Mouse (Mus musculus) spleen, adult 10 weeks (tissue): ENCODE results near the gene Ak2. TPM values are rescaled to one million over a fixed set of nuclear protein-coding genes. Genes with fewer than 3 reads are reported as not detected.

Experiments used
- polyA plus RNA-seq: library from polyadenylated mRNA; stranded (reverse); fragments of 350-450 nt; fragmentation: Illumina TruSeq; extraction: RNeasy Lipid Tissue Mini Kit (QIAGEN cat#74804); gene quantifications from one replicate; pipeline ENCODE4 v1.2.3, GENCODE M21; 2015; ENCODE audit warnings: low replicate concordance; ENCODE audit not compliant: insufficient read depth

Gene Ak2
- 71.9 TPM for polyA plus RNA-seq

GRCm38 (mm10) chr4:128991500-128992008 is at the start of gene Ak2:
Gene Ak2, plus strand, starts transcription at chr4:128991958.

GRCm38 (mm10) chr4:128962029-128962925 is 29.5 kb upstream of the Ak2 start, which contains the start of gene Azin2:
Gene Azin2, minus strand, starts transcription at chr4:128962442.

GRCm38 (mm10) chr4:129058207-129059092 is 66.7 kb downstream of the Ak2 start, which contains the start of gene Rnf19b:
Gene Rnf19b, plus strand, starts transcription at chr4:129058271.

Other genes starting within 250 kb of the Ak2 start
- 0.35 TPM for gene A3galt2, start 236.6 kb upstream of the Ak2 start, polyA plus RNA-seq
- 16.8 TPM for gene Zfp362, start 185.9 kb upstream of the Ak2 start, polyA plus RNA-seq
- gene Trim62, start 108.4 kb upstream of the Ak2 start, polyA plus RNA-seq: 3.1 TPM
- 1.6 TPM for gene Azin2, start 29.5 kb upstream of the Ak2 start, polyA plus RNA-seq
- 77.8 TPM for gene Rnf19b, start 66.3 kb downstream of the Ak2 start, polyA plus RNA-seq
- not detected for gene Tmem54, start 113.6 kb downstream of the Ak2 start, polyA plus RNA-seq
- not detected for gene Hpca, start 130.1 kb downstream of the Ak2 start, polyA plus RNA-seq
- gene Fndc5, start 145.0 kb downstream of the Ak2 start, polyA plus RNA-seq: 1.8 TPM
- 74.0 TPM for gene S100pbp, start 197.8 kb downstream of the Ak2 start, polyA plus RNA-seq
- gene Yars, start 197.8 kb downstream of the Ak2 start, polyA plus RNA-seq: 28.6 TPM